Mouse (Mus musculus) midbrain, embryonic 14.5 days (tissue): ENCODE data around the gene Dcaf6. TPM values are rescaled to one million over a fixed set of nuclear protein-coding genes. Genes with fewer than 3 reads are reported as not detected.

Experiments used
- ATAC-seq: fragments of 200-750 bp; cut with Nextera tagmentation; 2 replicates; pipeline ENCODE4 v1.8.0; 2017; ENCODE audit warnings: moderate number of reproducible peaks, moderate library complexity; ENCODE audit not compliant: low FRiP score, low TSS enrichment
- DNase-seq: peaks from one replicate; pipeline ENCODE4 v3.0.0-alpha.2; 2015
- H3K27ac ChIP-seq: fragments of 300-500 bp; sonication (generic); replicated peaks from 2 replicates; pipeline ENCODE4 v1.5.1; 2014; ENCODE audit warnings: mild to moderate bottlenecking, low read depth, low read length, moderate library complexity
- H3K27me3 ChIP-seq: fragments of 300-500 bp; sonication (generic); 2 replicates; pipeline ENCODE4 v1.6.1; 2014; ENCODE audit warnings: low read length, control low read depth, mixed read lengths; ENCODE audit not compliant: control insufficient read depth, insufficient read depth
- H3K36me3 ChIP-seq: fragments of 300-500 bp; sonication (generic); 2 replicates; pipeline ENCODE4 v1.6.1; 2014; ENCODE audit warnings: low read length, control low read depth; ENCODE audit not compliant: control insufficient read depth, insufficient read depth
- H3K4me1 ChIP-seq: fragments of 300-500 bp; sonication (generic); 2 replicates; pipeline ENCODE4 v1.6.1; 2014; ENCODE audit warnings: mild to moderate bottlenecking, antibody characterized with exemption, low read length, control low read depth; ENCODE audit not compliant: control insufficient read depth, insufficient read depth
- H3K4me2 ChIP-seq: fragments of 300-500 bp; sonication (generic); 2 replicates; pipeline ENCODE4 v1.6.1; 2014; ENCODE audit warnings: mild to moderate bottlenecking, low read length, moderate library complexity
- H3K4me3 ChIP-seq: fragments of 300-500 bp; sonication (generic); replicated peaks from 2 replicates; pipeline ENCODE4 v1.5.1; 2014; ENCODE audit warnings: low read depth, low read length
- H3K9ac ChIP-seq: fragments of 300-500 bp; sonication (generic); replicated peaks from 2 replicates; pipeline ENCODE4 v1.6.1; 2014; ENCODE audit warnings: mild to moderate bottlenecking, low read length, moderate library complexity
- H3K9me3 ChIP-seq: fragments of 300-500 bp; sonication (generic); 2 replicates; pipeline ENCODE4 v1.6.1; 2016; ENCODE audit warnings: low read length, control low read depth, mixed read lengths; ENCODE audit not compliant: control insufficient read depth
- WGBS: fragments of 180-500 bp; shearing (Covaris S2); extraction: QIAGEN DNeasy Blood & Tissue Kit; methylation state at CpG from one replicate; pipeline ENCODE4 v1.1.7; 2014; 5-methylcytosine and 5-hydroxymethylcytosine counted together
- polyA plus RNA-seq: library from polyadenylated mRNA; unstranded; fragments of >200 nt; fragmentation: Nextera tagmentation; extraction: Ambion mirVana; gene quantifications from 2 replicates; pipeline ENCODE4 v1.2.1, GENCODE M21; 2014

Gene Dcaf6
- polyA plus RNA-seq, 1 experiment from 2014 or later: 18.5 TPM

DNA sequence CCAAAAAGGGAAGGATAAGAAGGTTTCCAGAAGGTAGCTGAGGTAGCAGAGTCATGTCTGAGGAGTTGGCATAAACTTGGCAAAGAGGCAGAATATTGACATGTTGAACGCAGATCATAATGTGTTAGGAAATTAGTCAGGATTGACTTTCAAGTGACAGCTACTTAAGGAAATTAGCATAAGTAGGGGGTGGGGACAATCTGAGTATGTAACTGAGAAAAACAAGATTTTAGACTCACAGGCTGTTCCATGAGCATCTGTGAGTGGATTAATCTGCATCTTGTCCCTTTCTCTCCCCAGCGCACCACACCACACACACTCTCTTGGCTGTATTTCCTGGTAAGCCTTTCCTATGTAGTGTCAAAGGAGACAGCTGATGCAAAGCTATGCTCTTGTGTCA is 158.7 kb downstream of the Dcaf6 start:
- no peak overlapping the region for H3K4me2 ChIP-seq
- H3K4me3 ChIP-seq: no peak overlapping the region
- H3K9me3 ChIP-seq: no peaks in the 10 kb centered on the region
- 89% methylated on average over 2 of the region's 2 CpGs for WGBS
- H3K36me3 ChIP-seq: peaks cover 20% of the 10 kb centered on the region
- DNase-seq (no peak), ATAC-seq (no peak)
- no peak overlapping the region for H3K9ac ChIP-seq
- peaks cover 5% of the 10 kb centered on the region for H3K4me1 ChIP-seq
- no peak overlapping the region for H3K27ac ChIP-seq
- no peaks in the 10 kb centered on the region for H3K27me3 ChIP-seq

DNA sequence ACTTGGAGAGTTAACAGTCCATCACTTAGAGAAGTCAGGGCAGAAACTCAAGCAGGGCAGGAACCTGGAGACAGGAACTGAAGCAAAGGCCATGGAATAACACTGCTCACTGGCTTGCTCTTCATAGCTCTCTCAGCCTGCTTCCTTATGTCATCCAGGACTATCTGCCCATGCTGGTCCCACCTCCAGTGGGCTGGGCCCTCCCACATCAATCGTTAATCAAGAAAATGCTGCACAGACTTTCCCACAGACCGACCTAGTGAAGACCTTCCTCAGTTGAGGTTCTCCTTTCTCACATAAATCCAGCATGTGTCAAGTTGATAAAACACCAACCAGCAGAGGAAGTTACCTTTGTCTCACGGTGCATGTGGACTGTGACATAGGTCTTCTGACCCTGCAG is 159.2 kb downstream of the Dcaf6 start:
- Histone ChIP-seq H3K27me3 (no peaks in the 10 kb centered on the region), H3K9me3 (no peaks in the 10 kb centered on the region), H3K4me2 (no peak overlapping the region), H3K27ac (no peak overlapping the region), H3K4me3 (no peak overlapping the region), H3K9ac (no peak overlapping the region), H3K36me3 (peaks cover 20% of the 10 kb centered on the region), H3K4me1 (peaks cover 5% of the 10 kb centered on the region)
- WGBS: 89% methylated on average over 3 of the region's 3 CpGs
- no peak for ATAC-seq
- no peak for DNase-seq

DNA sequence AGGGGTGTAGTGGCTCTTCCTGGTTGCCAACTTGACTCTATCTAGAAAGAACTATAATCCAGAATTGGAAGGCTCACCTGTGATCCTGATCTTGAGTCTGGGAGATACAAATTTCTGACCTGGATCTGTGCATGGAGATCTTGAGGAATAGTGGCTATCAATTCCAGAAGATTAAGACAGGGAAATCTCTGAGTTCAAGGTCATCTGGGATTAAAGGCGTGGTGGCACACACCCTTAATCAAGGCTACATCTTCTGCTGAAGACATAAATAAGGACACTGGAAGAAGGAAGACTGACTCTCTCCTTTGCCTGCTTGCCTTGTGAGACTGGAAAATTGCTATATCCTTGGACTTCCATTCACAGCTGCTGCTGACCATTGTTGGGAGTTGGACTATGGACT is 164.8 kb downstream of the Dcaf6 start, which contains the start of gene Gpr161:
Gene Gpr161, plus strand, starts transcription at position 301 of the 400 bp plus-strand sequence.
- peaks cover 34% of the 10 kb centered on the region for H3K36me3 ChIP-seq
- ATAC-seq (no peak), DNase-seq (no peak)
- no peaks in the 10 kb centered on the region for H3K27me3 ChIP-seq
- no peak within 1 kb of the TSS for H3K9ac ChIP-seq
- WGBS: 93% methylated on average over 1 of the region's 1 CpGs
- H3K27ac ChIP-seq: no peak within 1 kb of the TSS
- H3K4me2 ChIP-seq: no peak within 1 kb of the TSS
- no peaks in the 10 kb centered on the region for H3K9me3 ChIP-seq
- H3K4me1 ChIP-seq: no peaks in the 10 kb centered on the region
- H3K4me3 ChIP-seq: no peak within 1 kb of the TSS

DNA sequence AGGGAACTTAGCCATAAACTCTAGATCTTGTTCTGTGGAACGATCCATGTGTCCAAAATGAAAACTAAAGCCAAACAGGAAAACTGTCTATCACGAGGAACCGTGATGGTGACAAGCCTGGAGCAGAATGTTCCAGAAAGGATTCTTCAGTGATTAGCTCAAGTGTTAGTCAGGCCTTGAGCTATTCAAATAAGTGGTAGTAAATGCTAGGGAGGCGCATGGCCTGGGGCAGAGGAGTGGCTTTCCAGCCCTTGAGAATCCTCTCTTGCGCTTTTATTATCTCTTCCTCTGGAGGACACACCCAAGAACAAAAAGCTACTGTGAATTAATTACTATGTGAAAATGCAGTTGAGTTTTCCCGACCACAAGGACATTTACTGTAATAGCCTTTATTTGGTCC is 168.7 kb downstream of the Dcaf6 start:
- Histone ChIP-seq H3K4me2 (no peak overlapping the region), H3K9ac (no peak overlapping the region), H3K27ac (no peak overlapping the region), H3K9me3 (no peaks in the 10 kb centered on the region), H3K27me3 (no peaks in the 10 kb centered on the region), H3K4me3 (no peak overlapping the region), H3K36me3 (peaks cover 26% of the 10 kb centered on the region), H3K4me1 (no peaks in the 10 kb centered on the region)
- ATAC-seq: no peak
- 95% methylated on average over 6 of the region's 6 CpGs for WGBS
- no peak for DNase-seq

DNA sequence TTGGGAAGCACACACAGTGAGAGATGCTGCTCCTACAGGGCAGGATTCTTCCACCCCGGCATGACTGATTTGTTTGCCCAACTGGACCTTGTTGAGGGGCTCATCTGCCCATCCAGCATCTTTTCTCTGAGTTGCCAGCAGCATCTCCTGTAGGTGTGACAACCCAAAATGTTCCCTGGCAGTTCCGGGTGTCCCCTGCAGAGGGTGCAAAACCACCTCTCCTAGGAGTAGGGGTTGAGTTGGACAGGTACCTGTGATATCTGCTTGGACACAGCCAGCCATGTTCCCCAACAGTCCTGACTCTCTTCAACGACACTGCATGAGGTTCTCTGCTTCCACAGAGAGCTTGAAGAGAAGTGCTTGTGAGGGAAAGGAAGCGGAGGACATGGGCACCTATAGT is 170.4 kb downstream of the Dcaf6 start:
- H3K4me2 ChIP-seq: no peak overlapping the region
- H3K4me1 ChIP-seq: peaks cover 4% of the 10 kb centered on the region
- ATAC-seq (no peak), DNase-seq (no peak)
- H3K27ac ChIP-seq: no peak overlapping the region
- 94% methylated on average over 4 of the region's 4 CpGs for WGBS
- H3K27me3 ChIP-seq: no peaks in the 10 kb centered on the region
- no peak overlapping the region for H3K4me3 ChIP-seq
- H3K9me3 ChIP-seq: no peaks in the 10 kb centered on the region
- peaks cover 14% of the 10 kb centered on the region; the same call in 1 of the 2 replicates for H3K36me3 ChIP-seq
- no peak overlapping the region for H3K9ac ChIP-seq

DNA sequence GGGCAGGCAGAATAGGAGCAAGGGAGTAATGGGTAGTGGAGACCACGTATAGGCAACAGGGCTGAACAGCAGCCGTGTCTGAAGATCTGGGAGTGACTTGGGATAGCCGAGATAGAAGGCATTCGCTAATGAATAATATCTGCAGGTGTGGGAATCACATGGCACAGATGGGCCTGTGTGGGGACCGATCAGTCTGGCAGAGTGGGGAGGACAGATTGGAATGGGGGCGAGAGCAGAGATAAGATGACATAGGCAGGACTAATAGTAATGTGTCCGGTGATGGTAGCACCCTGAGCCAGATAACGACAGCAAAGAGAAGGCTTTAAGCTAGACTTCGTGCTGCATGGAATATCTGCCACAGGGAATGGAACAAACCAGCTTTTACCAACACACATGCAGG is 172.1 kb downstream of the Dcaf6 start:
- peaks cover 5% of the 10 kb centered on the region; the same call in 1 of the 2 replicates for H3K36me3 ChIP-seq
- peaks cover 15% of the 10 kb centered on the region for H3K4me1 ChIP-seq
- H3K27me3 ChIP-seq: no peaks in the 10 kb centered on the region
- DNase-seq (no peak), ATAC-seq (no peak)
- no peak overlapping the region for H3K27ac ChIP-seq
- no peak overlapping the region for H3K4me3 ChIP-seq
- no peaks in the 10 kb centered on the region for H3K9me3 ChIP-seq
- WGBS: 95% methylated on average over 9 of the region's 9 CpGs
- H3K4me2 ChIP-seq: no peak overlapping the region
- no peak overlapping the region for H3K9ac ChIP-seq

DNA sequence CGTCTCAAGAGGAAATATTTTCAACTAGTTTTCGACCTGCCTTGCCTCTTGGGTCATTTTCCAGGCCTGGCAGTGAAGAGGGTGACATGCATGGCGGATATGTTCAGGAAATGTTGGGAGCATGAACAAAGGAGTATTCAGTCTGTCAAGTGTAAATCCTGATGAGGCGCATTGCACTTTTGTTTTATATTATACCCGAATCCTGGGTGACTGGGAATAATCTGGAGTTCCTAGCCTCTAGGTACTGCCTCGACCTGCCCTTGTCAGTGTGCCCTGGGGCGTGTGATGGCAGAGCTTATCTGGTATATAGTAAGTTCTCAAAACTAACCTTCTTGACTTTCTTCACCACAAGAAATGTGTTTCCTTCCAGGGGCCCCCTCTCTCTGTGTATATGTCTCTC is 176.2 kb downstream of the Dcaf6 start:
- DNase-seq: peak; percentile 11

DNA sequence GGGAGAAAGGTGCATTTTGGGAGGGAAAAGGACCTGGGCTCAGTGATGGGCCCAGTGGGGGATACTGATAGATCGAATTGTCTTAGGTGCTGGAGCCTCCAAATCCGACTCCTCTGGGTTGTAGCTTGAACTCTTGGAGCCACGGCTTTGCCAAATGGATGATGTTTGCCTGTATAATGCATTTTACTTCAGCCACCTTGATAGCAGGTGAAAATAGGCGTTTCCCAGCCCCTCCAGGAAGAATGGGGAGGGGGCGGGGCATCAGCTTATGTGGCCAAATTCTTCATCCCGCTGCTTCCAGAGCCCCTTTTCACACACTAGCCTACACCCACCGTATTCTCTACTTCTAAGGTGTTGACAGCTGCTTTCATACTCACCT is 177.3 kb downstream of the Dcaf6 start:
- peak overlapping the region; percentile 98 for H3K9ac ChIP-seq
- H3K4me3 ChIP-seq: peak overlapping the region; percentile 86
- peak overlapping the region; percentile 93; the same call in 1 of the 2 replicates for H3K27ac ChIP-seq
- no peaks in the 10 kb centered on the region for H3K36me3 ChIP-seq
- no peak for ATAC-seq
- peak; percentile 22 for DNase-seq
- H3K9me3 ChIP-seq: no peaks in the 10 kb centered on the region
- no peaks in the 10 kb centered on the region for H3K27me3 ChIP-seq
- H3K4me1 ChIP-seq: peaks cover 28% of the 10 kb centered on the region
- 11% methylated on average over 7 of the region's 7 CpGs for WGBS
- H3K4me2 ChIP-seq: peak overlapping the region; percentile 77

More for the DNA sequence above, 176.2 kb downstream of the Dcaf6 start:
- Histone ChIP-seq H3K27me3 (no peaks in the 10 kb centered on the region), H3K9ac (peak overlapping the region; percentile 98; the same call in 1 of the 2 replicates), H3K4me2 (peak overlapping the region; percentile 77), H3K9me3 (no peaks in the 10 kb centered on the region), H3K27ac (no peak overlapping the region), H3K4me3 (peak overlapping the region; percentile 86), H3K4me1 (peaks cover 28% of the 10 kb centered on the region), H3K36me3 (no peaks in the 10 kb centered on the region)
- no peak for ATAC-seq
- WGBS: 59% methylated on average over 7 of the region's 7 CpGs

DNA sequence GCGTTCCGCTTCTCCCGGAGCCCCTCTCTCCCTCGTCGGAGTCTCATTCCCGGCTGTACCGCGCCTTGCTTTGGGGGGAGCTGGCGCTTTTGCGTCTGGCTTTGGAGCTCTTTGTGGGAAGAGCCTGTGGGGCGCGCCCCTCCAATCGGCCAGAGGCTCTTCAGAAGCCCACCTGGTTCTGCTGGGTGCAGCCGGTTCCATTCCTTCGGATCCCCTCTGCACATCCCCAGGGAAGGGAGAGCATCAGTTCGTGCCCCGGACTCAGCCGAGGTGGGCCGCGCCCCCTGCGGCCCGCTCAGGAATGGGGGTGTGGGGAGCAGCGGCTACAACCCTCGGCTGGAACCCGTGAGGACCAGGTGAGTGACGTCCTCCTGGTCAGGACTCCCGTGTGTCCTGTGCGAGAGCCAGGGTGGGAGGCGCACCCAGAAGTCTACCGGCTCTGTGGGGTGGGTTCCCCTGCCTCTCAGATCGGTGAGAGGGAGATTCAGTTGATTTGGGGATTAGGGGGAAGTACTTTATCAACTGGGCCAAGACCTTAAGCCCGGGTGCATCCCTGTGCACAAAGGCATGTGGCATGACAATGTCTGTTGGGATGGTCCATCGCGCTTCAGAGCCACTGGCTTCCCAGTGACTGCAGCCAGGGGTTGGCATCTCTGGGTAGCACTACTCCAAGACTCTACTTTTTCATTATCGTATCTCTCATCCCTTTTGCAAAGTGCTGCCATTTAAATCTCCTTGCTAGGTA is 177.9 kb downstream of the Dcaf6 start:
- DNase-seq: peak; percentile 67
- no peaks in the 10 kb centered on the region for H3K27me3 ChIP-seq
- peak overlapping the region; percentile 77 for H3K4me2 ChIP-seq
- H3K9ac ChIP-seq: peak overlapping the region; percentile 98
- H3K4me1 ChIP-seq: peaks cover 28% of the 10 kb centered on the region
- H3K4me3 ChIP-seq: peak overlapping the region; percentile 86
- 1% methylated on average over 35 of the region's 35 CpGs for WGBS
- H3K27ac ChIP-seq: peak overlapping the region; percentile 93
- no peaks in the 10 kb centered on the region for H3K9me3 ChIP-seq
- no peaks in the 10 kb centered on the region for H3K36me3 ChIP-seq
- peak; percentile 69 for ATAC-seq
